Mouse (Mus musculus) B cell, adult (primary cell): ENCODE data around the gene Gm11034. TPM values are rescaled to one million over a fixed set of nuclear protein-coding genes. Genes with fewer than 3 reads are reported as not detected.

ENCODE experiments used
- total RNA-seq: library from RNA; stranded (reverse); gene quantifications from 4 replicates; pipeline ENCODE4 v1.2.4, GENCODE M21; 2023; ENCODE audit not compliant: inconsistent age

Gene Gm11034
- total RNA-seq = not detected in 4 replicates

GRCm38 (mm10) chr8:72213536-72213935, at the start of gene Gm11034:
Gene Gm11034, minus strand, starts transcription at chr8:72213636.

GRCm38 (mm10) chr8:72239499-72240402, 26.3 kb upstream of the Gm11034 start, which contains the start of gene Ap1m1:
Gene Ap1m1, plus strand, starts transcription at chr8:72240018.

GRCm38 (mm10) chr8:72219541-72220363, 6.3 kb upstream of the Gm11034 start, which contains the start of gene Fam32a:
Gene Fam32a, plus strand, starts transcription at chr8:72219730.

GRCm38 (mm10) chr8:72212751-72213150, 685 bp downstream of the Gm11034 start, which contains the start of gene Cib3:
Gene Cib3, minus strand, starts transcription at chr8:72212837.

GRCm38 (mm10) chr8:72189417-72190214, 23.8 kb downstream of the Gm11034 start, which contains the start of gene Hsh2d:
Gene Hsh2d, plus strand, starts transcription at chr8:72189638.

Other genes starting within 250 kb of the Gm11034 start
- gene Cyp4f18, start 204.0 kb downstream of the Gm11034 start, total RNA-seq = 186 to 230 TPM (median 196 TPM) in 4 replicates
- not detected in 4 replicates for gene Olfr372, start 172.4 kb downstream of the Gm11034 start, total RNA-seq
- gene Olfr373, start 130.5 kb downstream of the Gm11034 start, total RNA-seq = 0.21 TPM in 1 of 4 replicates, not detected in the others
- gene Olfr374, start 106.6 kb downstream of the Gm11034 start, total RNA-seq = 0.06 to 0.22 TPM (median 0.06 TPM) in 3 of 4 replicates, not detected in the other
- gene Tpm4, start 78.7 kb downstream of the Gm11034 start, total RNA-seq = 246 to 263 TPM (median 261 TPM) in 4 replicates
- 110 to 144 TPM (median 142 TPM) in 4 replicates for gene Rab8a, start 52.4 kb downstream of the Gm11034 start, total RNA-seq
- 28.4 to 38.7 TPM (median 32.9 TPM) in 4 replicates for gene Hsh2d, start 24.0 kb downstream of the Gm11034 start, total RNA-seq
- gene Cib3, start 799 bp downstream of the Gm11034 start, total RNA-seq = 1.00 to 1.0 TPM in 2 of 4 replicates, not detected in the others
- gene Fam32a, start 6.1 kb upstream of the Gm11034 start, total RNA-seq = 80.2 to 90.2 TPM (median 89.1 TPM) in 4 replicates
- gene Ap1m1, start 26.4 kb upstream of the Gm11034 start, total RNA-seq = 185 to 223 TPM (median 213 TPM) in 4 replicates
- gene Gm10282, start 91.6 kb upstream of the Gm11034 start, total RNA-seq = 19.0 to 25.5 TPM (median 21.6 TPM) in 4 replicates
- gene Klf2, start 105.4 kb upstream of the Gm11034 start, total RNA-seq = 3,310 to 3,828 TPM (median 3,617 TPM) in 4 replicates
- 89.0 to 108 TPM (median 102 TPM) in 4 replicates for gene Eps15l1, start 207.8 kb upstream of the Gm11034 start, total RNA-seq
- 0.39 to 0.51 TPM in 2 of 4 replicates, not detected in the others for gene Calr3, start 230.2 kb upstream of the Gm11034 start, total RNA-seq
- 28.2 to 37.2 TPM (median 35.7 TPM) in 4 replicates for gene 1700030K09Rik, start 230.2 kb upstream of the Gm11034 start, total RNA-seq